Mouse (Mus musculus) G1E-ER4 (cell line): ENCODE measurements around the gene Bmp8a. TPM values are rescaled to one million over a fixed set of nuclear protein-coding genes. Genes with fewer than 3 reads are reported as not detected.

Source experiments
- GATA1 ChIP-seq: IDR thresholded peaks from one replicate; pipeline ENCODE4 v1.8.0; 2012; ENCODE audit warnings: low read length, inconsistent platforms
- polyA plus RNA-seq: library from polyadenylated mRNA; stranded (reverse); fragments of >175 nt; gene quantifications from 2 replicates; pipeline ENCODE4 v1.2.3, GENCODE M21; 2012

Gene Bmp8a
- not detected in 2 replicates for polyA plus RNA-seq

DNA sequence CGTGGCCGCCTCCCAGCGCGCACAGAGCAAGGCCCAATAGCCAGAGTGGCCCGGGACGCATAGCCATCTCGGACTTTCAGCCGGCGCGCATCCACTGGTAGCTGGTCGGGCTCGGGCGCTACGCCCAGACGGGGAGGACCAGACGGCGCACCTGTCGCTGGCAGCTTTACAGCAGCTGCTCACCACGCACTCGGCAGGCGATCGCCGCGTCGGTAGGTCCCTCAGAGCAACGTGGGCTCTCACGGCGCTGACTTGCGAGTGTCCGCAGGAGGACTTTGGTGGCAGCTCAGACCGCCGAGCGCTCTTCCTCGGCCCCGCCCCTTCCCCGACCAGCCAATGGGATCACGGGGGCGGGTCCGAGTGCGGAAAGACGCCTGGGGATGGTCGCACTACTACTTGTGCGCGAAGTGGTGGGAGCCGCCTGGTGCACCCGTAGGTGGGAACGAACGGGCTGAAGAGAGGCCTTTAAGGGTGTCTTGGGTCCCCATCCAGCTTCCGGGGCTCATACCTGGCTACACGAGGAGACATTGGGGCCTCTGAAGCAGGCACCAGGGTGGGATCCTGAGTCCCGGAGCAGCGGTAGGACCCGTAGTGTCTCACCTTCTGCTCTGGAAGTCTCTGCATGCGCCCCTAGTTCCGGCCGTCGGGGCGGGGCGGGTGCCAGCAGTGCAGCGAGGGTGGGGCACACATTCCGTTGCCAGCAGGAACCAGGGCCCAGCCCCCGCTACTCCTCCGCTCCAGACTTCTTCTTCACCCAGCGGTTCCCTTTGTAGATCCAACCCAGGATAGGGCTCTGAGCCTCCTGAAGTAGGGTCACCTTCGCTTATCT lies at the start of gene Bmp8a:
TSS of gene Bmp8a (minus strand) at position 611 of the 829 bp plus-strand sequence.
- TF ChIP-seq GATA1, result no peak

DNA sequence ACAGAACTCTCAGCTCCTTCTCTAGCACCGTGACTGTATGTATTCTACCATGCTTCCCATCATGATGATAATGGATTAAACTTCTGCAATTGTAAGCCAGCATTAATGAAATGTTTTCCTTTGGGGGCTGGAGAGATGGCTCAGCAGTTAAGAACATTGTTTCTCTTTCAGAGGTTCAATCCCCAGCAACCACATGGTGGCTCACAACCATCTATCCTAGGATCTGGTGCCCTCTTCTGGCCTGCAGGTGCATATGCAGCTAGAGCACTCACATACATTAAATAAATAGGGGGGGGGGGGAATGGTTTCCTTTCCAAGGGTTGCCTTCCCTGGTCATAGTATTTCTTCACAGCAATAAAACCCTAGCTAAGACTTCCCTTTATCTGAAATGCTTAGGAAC lies 49.1 kb upstream of the Bmp8a start:
- TF ChIP-seq GATA1, result no peak

DNA sequence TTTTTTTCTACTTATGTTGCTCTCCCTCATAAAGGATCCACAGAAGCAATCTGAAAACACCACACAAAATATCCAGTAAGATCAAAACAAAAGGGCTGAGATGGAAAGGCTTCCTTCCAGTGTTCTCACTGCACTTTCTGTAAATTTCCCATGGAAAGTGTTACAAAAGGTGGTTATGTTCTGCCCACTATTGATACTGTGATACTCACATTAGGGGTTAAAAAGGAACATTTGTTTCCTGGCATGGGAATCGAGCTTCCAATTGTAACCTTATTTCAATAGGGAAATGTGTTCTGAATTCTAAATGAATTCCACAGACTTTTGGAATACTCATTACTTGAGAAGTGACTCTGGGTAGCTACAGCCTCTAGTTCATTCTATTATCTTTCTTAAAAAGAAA lies 42.0 kb upstream of the Bmp8a start:
- no peak for TF ChIP-seq GATA1

DNA sequence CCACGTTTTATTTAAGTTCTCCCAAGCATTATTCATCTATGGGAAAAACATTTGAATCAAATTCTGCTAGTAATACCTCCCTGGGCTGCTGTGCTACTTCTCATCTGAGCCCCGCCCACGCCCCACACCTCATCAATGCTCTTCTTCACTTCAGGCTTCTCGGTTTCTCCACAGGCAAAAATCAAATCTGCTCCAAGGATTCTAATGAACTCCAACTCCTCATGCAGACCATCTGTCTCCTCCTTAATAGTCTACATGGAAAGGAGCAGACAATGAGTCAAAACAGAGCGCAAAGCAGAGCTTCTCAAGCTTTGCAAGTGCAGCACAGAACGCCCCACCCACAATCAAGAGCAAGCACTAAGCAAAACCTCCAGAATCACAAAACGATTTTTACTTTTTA lies 40.1 kb upstream of the Bmp8a start:
- TF ChIP-seq GATA1, result no peak

DNA sequence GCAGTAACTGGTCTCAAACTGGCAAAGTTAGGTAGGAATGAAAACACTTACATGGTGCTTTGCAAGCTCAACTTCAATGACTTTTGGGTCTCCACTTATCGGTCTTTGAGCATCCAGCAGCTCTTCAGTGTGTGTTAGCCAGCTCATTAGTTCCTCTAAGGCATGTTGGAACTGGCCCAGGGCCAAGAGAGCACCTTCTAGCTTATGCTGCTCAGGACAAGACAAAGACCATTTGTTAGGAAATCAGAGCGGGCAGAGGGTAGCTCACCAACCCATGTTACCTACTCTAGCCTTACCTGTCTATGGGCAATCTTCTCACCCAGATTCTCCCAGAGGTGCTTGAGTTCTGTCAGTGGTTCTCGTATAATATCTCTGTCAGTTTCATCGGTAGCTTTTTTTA lies 39.0 kb upstream of the Bmp8a start:
- no peak for TF ChIP-seq GATA1

DNA sequence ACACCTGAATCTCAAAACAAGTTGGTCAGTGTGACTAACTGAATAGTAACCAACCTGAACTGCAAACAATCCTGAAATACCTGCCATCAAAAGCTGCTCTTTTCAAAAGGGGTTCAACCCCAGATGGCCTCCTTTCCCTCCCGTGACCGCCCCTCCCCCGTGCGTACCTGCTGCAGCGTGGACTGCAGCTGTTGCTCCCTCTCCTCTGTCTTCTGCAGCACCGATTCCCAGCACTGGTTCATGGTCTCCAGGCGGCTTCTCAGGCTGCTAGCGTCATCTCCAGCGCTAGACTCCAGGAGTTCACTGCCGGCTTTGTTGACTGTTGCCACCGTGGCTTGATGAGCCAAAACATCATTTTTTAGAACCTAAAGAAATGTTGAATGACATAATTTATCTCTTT lies 38.5 kb upstream of the Bmp8a start:
- TF ChIP-seq GATA1, result no peak

DNA sequence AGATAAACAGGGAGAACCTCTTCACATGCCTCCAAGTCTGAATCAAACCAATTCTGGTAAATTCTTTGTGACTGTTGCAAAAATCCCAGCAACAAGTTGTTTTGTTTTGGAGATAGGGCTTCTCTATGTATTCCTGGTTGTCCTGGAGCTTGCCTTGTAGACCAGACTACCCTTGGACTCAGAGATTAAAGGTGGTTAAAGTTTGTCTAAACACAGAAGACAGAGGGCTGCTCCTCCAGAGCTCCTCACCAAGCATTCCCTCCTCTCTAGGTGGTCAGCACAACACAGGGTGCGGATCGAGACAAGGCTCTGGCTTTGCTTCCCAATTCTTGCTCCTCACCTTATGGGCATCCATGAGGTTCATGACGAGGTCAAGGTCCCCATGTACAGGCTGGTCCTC lies 33.0 kb upstream of the Bmp8a start:
- no peak for TF ChIP-seq GATA1

DNA sequence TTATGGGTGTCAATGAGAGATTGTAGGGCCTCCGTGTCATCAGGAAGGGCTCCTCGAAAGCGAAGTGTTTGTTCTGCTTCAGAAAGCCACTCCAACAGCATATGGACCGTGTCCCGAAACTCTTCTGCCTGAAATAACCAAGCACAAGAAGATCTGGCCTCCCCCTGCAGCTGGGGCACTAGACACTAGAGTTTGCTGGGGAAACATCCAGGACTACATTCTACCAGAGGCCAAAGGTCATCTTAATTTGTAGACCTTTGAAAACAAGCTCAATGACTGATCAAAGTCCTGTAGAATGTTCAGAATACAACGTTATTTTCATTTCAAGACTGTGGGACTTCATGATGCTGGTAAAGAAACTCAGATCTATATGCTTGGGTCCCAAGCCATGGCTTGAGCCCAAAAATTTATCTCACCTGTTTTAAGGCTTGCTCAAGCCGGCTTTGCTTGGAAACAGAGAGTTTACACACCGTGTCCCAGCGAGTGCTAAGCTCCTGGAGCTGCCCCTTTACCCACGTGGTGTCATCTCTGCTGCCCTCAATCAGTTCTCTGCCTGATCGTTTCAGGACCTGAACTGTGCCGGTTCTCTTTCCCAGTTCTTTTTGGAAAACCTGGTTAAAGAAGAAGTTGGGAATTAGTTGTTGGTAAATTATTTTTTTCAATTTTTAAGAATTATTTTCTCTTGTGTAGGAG lies 31.4 kb upstream of the Bmp8a start:
- TF ChIP-seq GATA1, result no peak

DNA sequence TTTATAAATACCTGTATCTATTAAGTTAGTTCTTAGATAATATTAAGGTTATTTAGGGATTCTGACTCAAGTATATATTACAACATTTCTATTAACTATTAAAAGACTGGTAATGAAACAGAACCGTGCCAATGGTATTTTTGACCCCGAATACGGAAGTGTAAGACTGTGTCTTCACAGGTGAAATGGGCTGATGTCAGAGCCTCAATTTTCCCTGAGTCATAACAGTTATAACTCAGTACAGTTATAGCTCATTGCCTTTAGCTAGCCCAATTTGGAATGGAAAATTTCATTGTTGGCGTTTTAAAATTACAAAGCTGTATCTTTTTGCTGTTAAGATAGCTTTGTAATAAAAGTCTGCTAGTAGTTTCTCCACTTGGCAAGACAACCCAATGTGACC lies 20.5 kb upstream of the Bmp8a start:
- no peak for TF ChIP-seq GATA1

DNA sequence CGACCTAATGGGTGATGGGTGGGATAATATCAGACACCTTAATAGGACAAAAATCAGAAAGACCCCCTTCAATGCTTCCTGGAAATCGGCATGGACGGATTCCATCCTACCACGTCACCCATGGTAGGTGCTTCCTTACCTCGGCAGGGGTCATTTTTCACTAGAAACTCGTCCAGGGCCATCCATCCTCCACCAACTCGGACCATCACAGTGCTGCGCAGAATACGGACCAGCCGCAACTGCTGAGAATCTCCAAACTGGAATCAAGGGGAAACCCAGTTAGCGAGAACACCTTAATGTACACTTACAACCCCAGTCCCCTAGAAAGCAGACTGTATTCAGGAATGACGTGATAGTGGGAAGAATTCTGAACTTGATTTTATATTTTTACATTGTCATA lies 17.7 kb upstream of the Bmp8a start:
- TF ChIP-seq GATA1, result no peak

DNA sequence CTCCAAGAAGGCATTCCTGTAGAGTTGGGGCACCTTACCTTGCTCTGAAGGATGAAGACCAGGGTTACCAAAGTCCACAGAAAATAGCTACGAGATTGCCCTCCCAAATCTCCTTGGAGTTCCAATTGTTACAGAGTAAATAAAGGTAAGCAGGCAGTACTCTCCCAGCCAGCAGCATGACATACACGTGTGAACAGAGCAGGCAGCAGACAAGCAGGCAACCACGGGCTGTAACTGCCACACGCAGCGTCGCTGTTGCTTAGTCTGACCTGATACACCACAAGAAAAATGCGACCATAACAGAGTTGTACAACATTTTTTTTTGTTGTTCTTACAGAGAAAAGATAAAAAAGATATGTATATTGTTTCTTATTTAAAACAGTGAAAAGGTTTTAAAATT lies 15.6 kb upstream of the Bmp8a start:
- TF ChIP-seq GATA1, result no peak

DNA sequence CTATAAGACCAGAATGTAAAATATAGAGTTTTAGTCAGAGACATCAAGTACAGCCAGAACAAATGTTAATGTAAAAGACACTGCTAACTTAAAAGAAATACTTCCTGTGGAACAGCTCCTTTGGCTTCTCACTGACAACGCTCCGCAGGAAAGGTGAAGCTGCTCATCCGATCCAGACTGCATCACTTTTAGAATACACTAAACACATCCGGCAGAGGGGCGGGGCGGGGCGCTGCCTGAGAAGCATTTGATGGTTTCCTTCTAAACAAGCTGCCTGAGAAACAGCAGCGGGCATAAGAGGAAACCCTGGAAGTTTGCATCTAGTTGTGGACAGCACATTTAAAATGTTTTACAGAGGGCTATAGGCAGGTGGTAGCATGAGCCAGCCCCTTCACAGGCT lies 12.9 kb upstream of the Bmp8a start:
- TF ChIP-seq GATA1, result no peak

DNA sequence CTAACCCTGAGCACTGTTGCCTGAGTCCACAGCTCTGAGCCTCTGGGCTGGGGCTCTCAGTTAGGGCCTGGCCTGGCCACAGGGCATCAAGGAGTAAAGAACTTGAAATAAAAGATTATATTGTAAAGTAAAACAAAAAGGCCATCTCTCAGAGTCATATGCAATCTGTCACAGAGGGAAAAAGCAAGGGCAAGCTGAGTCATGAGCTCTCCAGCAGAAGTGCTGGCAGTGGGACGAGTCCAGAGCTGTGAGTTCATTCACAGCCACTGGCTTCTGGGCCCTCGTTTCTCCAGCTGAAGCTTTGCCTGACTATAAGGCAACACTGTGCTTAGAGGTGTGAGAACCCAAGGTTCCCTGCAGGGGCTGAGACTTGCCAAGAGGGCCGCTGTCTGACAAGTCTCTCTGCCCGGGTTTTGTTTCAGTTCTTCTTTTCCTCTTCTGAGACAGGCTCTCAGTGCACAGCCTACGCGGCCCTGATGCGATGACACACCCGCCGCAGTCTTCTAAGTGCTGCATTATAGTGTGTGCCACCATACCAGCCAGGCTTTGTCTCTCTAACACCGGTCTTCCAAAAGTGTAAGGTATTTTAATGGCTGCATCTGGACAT lies 10.3 kb upstream of the Bmp8a start:
- no peak for TF ChIP-seq GATA1

DNA sequence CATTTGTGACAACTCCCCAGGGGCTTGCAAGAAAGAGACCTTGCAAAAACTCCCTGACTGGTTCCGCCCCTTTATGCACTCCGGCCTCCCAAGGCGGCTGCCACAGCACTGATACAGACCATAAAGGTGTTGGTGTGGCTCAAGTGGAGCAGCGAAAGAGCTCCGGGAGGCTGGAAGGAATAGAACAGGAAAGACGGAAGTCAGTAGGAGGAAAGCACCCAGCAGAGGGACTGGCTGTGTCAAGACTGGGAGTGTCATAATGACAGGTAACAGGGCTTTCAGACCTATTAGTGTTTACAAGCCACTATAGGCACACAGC lies 378 bp upstream of the Bmp8a start:
- no peak for TF ChIP-seq GATA1

DNA sequence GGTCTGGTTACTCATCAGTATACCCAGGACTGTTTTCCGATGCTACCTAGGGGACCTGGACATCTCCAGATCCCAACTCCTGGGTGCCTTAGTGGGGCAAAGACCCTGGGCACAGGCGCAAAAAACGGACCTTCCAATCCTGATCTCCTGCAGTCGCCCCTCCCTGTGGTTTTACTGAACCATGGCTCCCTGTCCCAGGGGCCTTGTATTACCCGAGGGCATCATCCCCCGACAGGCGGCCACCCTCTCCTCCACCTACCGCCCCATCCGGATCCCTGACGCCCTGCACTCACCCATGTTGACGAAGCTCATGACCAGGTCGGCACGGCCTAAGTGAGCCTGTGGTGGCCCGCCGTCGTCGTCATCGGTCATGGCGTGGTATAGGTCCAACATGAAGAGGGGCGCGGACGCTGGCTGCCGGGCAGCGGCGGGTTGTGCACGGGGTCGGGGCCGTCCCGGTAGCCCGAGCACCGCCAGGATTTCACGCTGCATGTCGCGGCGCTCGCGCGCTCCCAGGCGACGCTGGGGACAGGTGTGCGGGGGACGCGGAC lies 886 bp downstream of the Bmp8a start:
- TF ChIP-seq GATA1, result no peak

DNA sequence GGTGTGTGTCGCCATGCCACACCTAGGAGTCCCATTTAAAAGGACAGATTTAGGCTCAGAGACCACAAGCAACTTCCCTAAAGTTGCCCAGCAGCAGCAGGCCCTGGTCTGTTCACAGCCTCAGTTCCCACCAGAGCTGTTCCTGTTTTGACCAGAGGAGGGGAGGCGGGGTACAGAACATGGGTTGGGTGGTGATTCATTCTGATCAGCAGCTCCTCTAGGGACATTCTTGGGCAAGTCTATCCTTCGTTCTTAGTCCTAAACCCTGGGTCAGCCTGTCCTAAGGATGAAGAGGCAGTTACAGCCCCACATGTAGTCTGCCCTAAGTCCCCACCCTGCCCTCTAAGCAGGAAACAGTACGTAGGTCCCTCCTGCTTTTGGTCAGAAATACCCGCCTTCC lies 2.8 kb downstream of the Bmp8a start:
- TF ChIP-seq GATA1, result no peak
